Mouse (Mus musculus): ENCODE data around the gene Osbp2. TPM values are rescaled to one million over a fixed set of nuclear protein-coding genes. Genes with fewer than 3 reads are reported as not detected.

The Osbp2 gene
- polyA plus RNA-seq, 1 experiment from 2014 or later = 0.34 TPM

- Histone ChIP-seq H3K36me3 (peaks cover 95% of the 10 kb centered on the region), H3K9me3 (replicated peaks) (no peaks in the 10 kb centered on the region), H3K4me3 (no peak overlapping the region), H3K27ac (no peak overlapping the region), H3K4me1 (no peaks in the 10 kb centered on the region), H3K27me3 (ENCODE audit: low read depth, poor library complexity, severe bottlenecking) (no peaks in the 10 kb centered on the region)
- no peak for DNase-seq (ENCODE audit: low spot score)
Measured at GRCm38 (mm10) chr11:3669849-3670248, 193.9 kb downstream of the Osbp2 start.

GRCm38 (mm10) chr11:3668768-3669167 is 194.9 kb downstream of the Osbp2 start:
- H3K27me3 ChIP-seq (ENCODE audit: low read depth, poor library complexity, severe bottlenecking) = no peaks in the 10 kb centered on the region
- peaks cover 95% of the 10 kb centered on the region for H3K36me3 ChIP-seq
- H3K4me3 ChIP-seq = no peak overlapping the region
- no peak overlapping the region for H3K27ac ChIP-seq
- H3K4me1 ChIP-seq = no peaks in the 10 kb centered on the region
- H3K9me3 ChIP-seq (replicated peaks) = no peaks in the 10 kb centered on the region
- no peak for DNase-seq (ENCODE audit: low spot score)
- WGBS = 92% methylated on average over 2 of the region's 2 CpGs

GRCm38 (mm10) chr11:3667506-3667905 is 196.2 kb downstream of the Osbp2 start:
- H3K4me3 ChIP-seq = no peak overlapping the region
- H3K36me3 ChIP-seq = peaks cover 95% of the 10 kb centered on the region
- no peaks in the 10 kb centered on the region for H3K4me1 ChIP-seq
- WGBS = 90% methylated on average over 3 of the region's 3 CpGs
- no peak for DNase-seq (ENCODE audit: low spot score)
- H3K9me3 ChIP-seq (replicated peaks) = no peaks in the 10 kb centered on the region
- H3K27ac ChIP-seq = no peak overlapping the region
- no peaks in the 10 kb centered on the region for H3K27me3 ChIP-seq (ENCODE audit: low read depth, poor library complexity, severe bottlenecking)

GRCm38 (mm10) chr11:3661964-3662363 is 201.7 kb downstream of the Osbp2 start:
- WGBS = 92% methylated on average over 2 of the region's 2 CpGs
- no peaks in the 10 kb centered on the region for H3K27me3 ChIP-seq (ENCODE audit: low read depth, poor library complexity, severe bottlenecking)

More at GRCm38 (mm10) chr11:3661964-3662363, 201.7 kb downstream of the Osbp2 start:
- no peaks in the 10 kb centered on the region for H3K4me1 ChIP-seq
- no peak for DNase-seq (ENCODE audit: low spot score)
- H3K4me3 ChIP-seq = no peak overlapping the region
- H3K27ac ChIP-seq = no peak overlapping the region
- peaks cover 70% of the 10 kb centered on the region for H3K36me3 ChIP-seq
- H3K9me3 ChIP-seq (replicated peaks) = no peaks in the 10 kb centered on the region

Other genes starting within 250 kb of the Osbp2 start
- 40.2 and 41.8 TPM in 2 replicates for gene Morc2a, start 214.7 kb downstream of the Osbp2 start, polyA plus RNA-seq (2016; fragmentation: Nextera tagmentation; extraction: Ambion mirVana)
- gene 4921536K21Rik, start 31.2 kb upstream of the Osbp2 start, polyA plus RNA-seq (2016; fragmentation: Nextera tagmentation; extraction: Ambion mirVana) = 0.67 and 0.70 TPM in 2 replicates
- 12.9 and 17.0 TPM in 2 replicates for gene Dusp18, start 31.3 kb upstream of the Osbp2 start, polyA plus RNA-seq (2016; fragmentation: Nextera tagmentation; extraction: Ambion mirVana)
- gene Slc35e4, start 50.8 kb upstream of the Osbp2 start, polyA plus RNA-seq (2016; fragmentation: Nextera tagmentation; extraction: Ambion mirVana) = 2.5 and 2.6 TPM in 2 replicates
- gene Tcn2, start 68.3 kb upstream of the Osbp2 start, polyA plus RNA-seq (2016; fragmentation: Nextera tagmentation; extraction: Ambion mirVana) = 19.5 and 23.9 TPM in 2 replicates
- gene Pes1, start 100.1 kb upstream of the Osbp2 start, polyA plus RNA-seq (2016; fragmentation: Nextera tagmentation; extraction: Ambion mirVana) = 106 and 115 TPM in 2 replicates
- 0.13 and 0.25 TPM in 2 replicates for gene 4930556J24Rik, start 112.9 kb upstream of the Osbp2 start, polyA plus RNA-seq (2016; fragmentation: Nextera tagmentation; extraction: Ambion mirVana)
- 0.55 and 1.8 TPM in 2 replicates for gene Gal3st1, start 119.7 kb upstream of the Osbp2 start, polyA plus RNA-seq (2016; fragmentation: Nextera tagmentation; extraction: Ambion mirVana)
- gene Sec14l4, start 167.6 kb upstream of the Osbp2 start, polyA plus RNA-seq (2016; fragmentation: Nextera tagmentation; extraction: Ambion mirVana) = 0.06 TPM in 1 of 2 replicates, not detected in the other
- gene Sec14l3, start 200.9 kb upstream of the Osbp2 start, polyA plus RNA-seq (2016; fragmentation: Nextera tagmentation; extraction: Ambion mirVana) = not detected in 2 replicates
- gene Mtfp1, start 231.5 kb upstream of the Osbp2 start, polyA plus RNA-seq (2016; fragmentation: Nextera tagmentation; extraction: Ambion mirVana) = 12.5 and 16.2 TPM in 2 replicates

Measured in limb, embryonic 10.5 days (tissue).